Mouse (Mus musculus): ENCODE measurements around the gene Lhx5. TPM values are rescaled to one million over a fixed set of nuclear protein-coding genes. Genes with fewer than 3 reads are reported as not detected.
A peak's percentile ranks its signal among the peaks of the same experiment; 100 is the strongest.

Lhx5 gene
- polyA plus RNA-seq, 1 experiment from 2014 or later = not detected

DNA sequence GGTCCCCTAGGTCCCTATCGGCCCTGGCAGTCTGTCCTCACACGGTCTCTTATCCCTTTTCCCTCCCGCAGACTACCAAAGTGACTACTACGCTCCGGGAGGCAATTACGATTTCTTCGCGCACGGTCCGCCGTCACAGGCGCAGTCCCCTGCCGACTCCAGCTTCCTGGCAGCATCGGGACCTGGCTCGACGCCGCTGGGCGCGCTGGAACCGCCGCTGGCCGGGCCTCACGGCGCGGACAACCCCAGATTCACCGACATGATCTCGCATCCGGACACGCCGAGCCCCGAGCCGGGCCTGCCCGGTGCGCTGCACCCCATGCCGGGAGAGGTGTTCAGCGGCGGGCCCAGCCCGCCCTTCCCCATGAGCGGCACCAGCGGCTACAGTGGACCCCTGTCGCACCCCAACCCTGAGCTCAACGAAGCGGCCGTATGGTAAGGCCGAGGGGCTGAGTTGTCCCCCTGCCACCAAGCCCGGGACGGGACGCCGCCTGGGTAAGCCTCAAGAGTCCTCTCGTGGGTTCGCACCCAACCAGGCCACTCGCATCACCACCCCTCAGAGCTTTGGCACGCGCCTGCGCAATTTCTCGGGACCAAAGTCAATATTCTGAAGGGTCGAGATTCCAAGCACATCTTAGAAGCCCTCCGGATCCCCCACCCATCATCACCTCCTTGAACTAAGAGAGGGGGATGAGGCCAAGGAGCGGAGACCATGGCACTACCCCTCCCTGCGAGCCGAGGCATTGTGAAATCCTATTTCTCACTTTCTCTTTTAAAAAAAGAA lies 8.6 kb downstream of the Lhx5 start:
- Histone ChIP-seq H3K4me1 (replicated peaks; ENCODE audit: insufficient read depth, low read length) (peaks cover 8% of the 10 kb centered on the region; the same call in 1 of the 2 replicates), H3K9ac (ENCODE audit: low read depth, low read length) (no peak overlapping the region), H3K27ac (no peak overlapping the region), H3K36me3 (ENCODE audit: insufficient read depth, low read length) (no peaks in the 10 kb centered on the region), H3K27me3 (ENCODE audit: insufficient read depth, low read length) (peaks cover 59% of the 10 kb centered on the region), H3K4me3 (replicated peaks; ENCODE audit: low read depth, low read length) (peak overlapping the region; percentile 23), H3K4me2 (ENCODE audit: low read length) (peak overlapping the region; percentile 50), H3K9me3 (replicated peaks; ENCODE audit: low read length) (no peaks in the 10 kb centered on the region)
- no peak for DNase-seq (ENCODE audit: low spot score)
- 1% methylated on average over 61 of the region's 61 CpGs for WGBS
- ATAC-seq (replicated peaks; ENCODE audit: low FRiP score, low read depth) = no peak; the same call in 1 of the 2 replicates
- TF ChIP-seq CTCF (IDR thresholded peaks at IDR 0.05; ENCODE audit: low read depth) = no peak

- DNase-seq (ENCODE audit: low spot score) = peak; percentile 91
- WGBS = 7% methylated on average over 11 of the region's 14 CpGs
- peak; percentile 51; the same call in 1 of the 2 replicates for ATAC-seq (replicated peaks; ENCODE audit: low FRiP score, low read depth)
- H3K4me3 ChIP-seq (replicated peaks; ENCODE audit: low read depth, low read length) = peak overlapping the region; percentile 23
- peaks cover 8% of the 10 kb centered on the region; the same call in 1 of the 2 replicates for H3K4me1 ChIP-seq (replicated peaks; ENCODE audit: insufficient read depth, low read length)
- peak overlapping the region; percentile 50 for H3K4me2 ChIP-seq (ENCODE audit: low read length)
- H3K27ac ChIP-seq = no peak overlapping the region
- peaks cover 53% of the 10 kb centered on the region for H3K27me3 ChIP-seq (ENCODE audit: insufficient read depth, low read length)
- no peak overlapping the region for H3K9ac ChIP-seq (ENCODE audit: low read depth, low read length)
- no peaks in the 10 kb centered on the region for H3K36me3 ChIP-seq (ENCODE audit: insufficient read depth, low read length)
- TF ChIP-seq CTCF (IDR thresholded peaks at IDR 0.05; ENCODE audit: low read depth) = peak; percentile 87
- no peaks in the 10 kb centered on the region for H3K9me3 ChIP-seq (replicated peaks; ENCODE audit: low read length)
Observed at GRCm38 (mm10) chr5:120440733-120441132, 9.2 kb downstream of the Lhx5 start.

DNA sequence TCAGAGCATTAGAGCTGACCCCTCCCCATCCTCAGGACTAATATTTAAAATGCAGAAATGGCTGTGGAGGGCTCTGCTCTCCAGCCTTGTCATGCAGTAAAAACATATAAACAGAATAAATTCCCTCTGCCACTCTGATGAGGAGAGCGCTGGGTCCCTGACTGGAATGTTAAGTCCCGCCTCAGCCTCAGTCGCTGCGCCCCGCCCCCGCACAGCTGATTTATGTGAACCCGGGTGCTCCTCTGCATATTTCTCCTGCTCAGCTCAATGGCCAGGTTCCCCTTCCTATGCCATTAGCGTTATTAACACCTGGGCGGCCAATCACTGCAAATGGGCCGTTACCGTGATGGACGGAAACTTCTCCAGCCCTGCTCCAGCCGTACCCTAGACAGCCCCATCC lies 15.8 kb downstream of the Lhx5 start:
- no peak for TF ChIP-seq CTCF (IDR thresholded peaks at IDR 0.05; ENCODE audit: low read depth)
- no peak overlapping the region for H3K4me3 ChIP-seq (replicated peaks; ENCODE audit: low read depth, low read length)
- H3K27me3 ChIP-seq (ENCODE audit: insufficient read depth, low read length) = 0 out of 2 replicates have a peak, but pooled peaks cover 5% of the 10 kb centered on the region
- WGBS = 20% methylated on average over 13 of the region's 13 CpGs
- H3K9ac ChIP-seq (ENCODE audit: low read depth, low read length) = no peak overlapping the region
- DNase-seq (ENCODE audit: low spot score) = no peak
- H3K4me2 ChIP-seq (ENCODE audit: low read length) = no peak overlapping the region
- ATAC-seq (replicated peaks; ENCODE audit: low FRiP score, low read depth) = no peak
- no peaks in the 10 kb centered on the region for H3K4me1 ChIP-seq (replicated peaks; ENCODE audit: insufficient read depth, low read length)
- no peak overlapping the region for H3K27ac ChIP-seq
- no peaks in the 10 kb centered on the region for H3K9me3 ChIP-seq (replicated peaks; ENCODE audit: low read length)
- H3K36me3 ChIP-seq (ENCODE audit: insufficient read depth, low read length) = no peaks in the 10 kb centered on the region

DNA sequence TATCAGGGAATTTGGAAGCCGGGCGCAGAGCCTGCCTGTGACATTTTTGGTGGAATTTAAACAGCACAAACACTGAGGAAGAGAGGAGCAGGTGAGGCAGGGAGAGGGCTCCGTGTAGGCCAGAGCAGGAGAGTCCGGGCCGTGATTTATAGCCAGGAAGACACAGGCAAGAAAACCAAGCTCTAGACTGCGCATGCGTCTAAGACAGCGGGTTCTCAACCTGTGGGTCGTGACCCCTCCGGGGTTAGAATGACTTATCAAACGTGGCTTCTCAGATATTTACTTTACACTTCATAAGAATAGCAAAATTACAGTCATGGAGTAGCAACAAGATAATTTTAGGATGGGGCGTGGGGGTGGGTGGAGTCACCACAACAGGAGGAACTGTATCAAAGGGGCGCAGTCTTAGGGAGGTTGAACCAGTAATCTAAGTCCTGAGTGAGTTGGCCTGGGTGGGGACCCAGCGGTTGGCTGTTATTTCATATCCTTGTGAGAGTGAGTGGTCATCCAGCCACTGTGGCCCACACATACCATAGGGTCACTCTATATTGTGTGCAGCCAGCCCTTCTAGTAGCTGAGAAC lies 23.3 kb downstream of the Lhx5 start:
- no peak overlapping the region for H3K4me3 ChIP-seq (replicated peaks; ENCODE audit: low read depth, low read length)

DNA sequence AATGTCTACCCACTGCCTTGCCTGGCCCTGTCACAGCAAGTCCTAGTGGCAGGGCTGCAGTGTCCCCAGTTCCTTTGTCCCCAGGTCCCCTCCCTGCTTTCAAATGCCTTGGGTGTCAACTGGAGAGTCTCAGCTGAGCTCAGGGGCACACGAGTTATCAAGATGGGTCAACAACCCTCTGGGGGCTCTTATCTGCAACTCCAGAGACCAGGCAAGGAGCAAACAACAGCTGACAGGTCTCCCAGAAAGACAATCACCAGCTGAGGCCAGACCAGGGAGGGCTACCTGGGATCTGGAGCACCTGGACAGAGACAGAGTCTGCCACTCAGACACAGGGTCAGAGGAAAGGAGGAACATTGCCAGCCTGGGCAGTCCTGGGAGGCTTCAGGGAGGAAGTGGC lies 24.8 kb downstream of the Lhx5 start:
- H3K9ac ChIP-seq (ENCODE audit: low read depth, low read length) = no peak overlapping the region
- no peak for DNase-seq (ENCODE audit: low spot score)
- no peaks in the 10 kb centered on the region for H3K4me1 ChIP-seq (replicated peaks; ENCODE audit: insufficient read depth, low read length)
- H3K4me3 ChIP-seq (replicated peaks; ENCODE audit: low read depth, low read length) = no peak overlapping the region
- H3K27ac ChIP-seq = no peak overlapping the region
- no peak for TF ChIP-seq CTCF (IDR thresholded peaks at IDR 0.05; ENCODE audit: low read depth)
- 29% methylated on average over 1 of the region's 1 CpGs for WGBS
- no peaks in the 10 kb centered on the region for H3K9me3 ChIP-seq (replicated peaks; ENCODE audit: low read length)
- H3K4me2 ChIP-seq (ENCODE audit: low read length) = no peak overlapping the region
- no peak for ATAC-seq (replicated peaks; ENCODE audit: low FRiP score, low read depth)
- H3K36me3 ChIP-seq (ENCODE audit: insufficient read depth, low read length) = no peaks in the 10 kb centered on the region
- H3K27me3 ChIP-seq (ENCODE audit: insufficient read depth, low read length) = no peaks in the 10 kb centered on the region

More for the DNA sequence above, 23.3 kb downstream of the Lhx5 start:
- no peak for DNase-seq (ENCODE audit: low spot score)
- Histone ChIP-seq H3K36me3 (ENCODE audit: insufficient read depth, low read length) (no peaks in the 10 kb centered on the region), H3K4me1 (replicated peaks; ENCODE audit: insufficient read depth, low read length) (no peaks in the 10 kb centered on the region), H3K4me2 (ENCODE audit: low read length) (peak overlapping the region; percentile 14; the same call in 1 of the 2 replicates), H3K9me3 (replicated peaks; ENCODE audit: low read length) (no peaks in the 10 kb centered on the region), H3K27me3 (ENCODE audit: insufficient read depth, low read length) (no peaks in the 10 kb centered on the region), H3K27ac (no peak overlapping the region), H3K9ac (ENCODE audit: low read depth, low read length) (no peak overlapping the region)
- no peak for TF ChIP-seq CTCF (IDR thresholded peaks at IDR 0.05; ENCODE audit: low read depth)
- ATAC-seq (replicated peaks; ENCODE audit: low FRiP score, low read depth) = no peak
- 23% methylated on average over 14 of the region's 14 CpGs for WGBS

DNA sequence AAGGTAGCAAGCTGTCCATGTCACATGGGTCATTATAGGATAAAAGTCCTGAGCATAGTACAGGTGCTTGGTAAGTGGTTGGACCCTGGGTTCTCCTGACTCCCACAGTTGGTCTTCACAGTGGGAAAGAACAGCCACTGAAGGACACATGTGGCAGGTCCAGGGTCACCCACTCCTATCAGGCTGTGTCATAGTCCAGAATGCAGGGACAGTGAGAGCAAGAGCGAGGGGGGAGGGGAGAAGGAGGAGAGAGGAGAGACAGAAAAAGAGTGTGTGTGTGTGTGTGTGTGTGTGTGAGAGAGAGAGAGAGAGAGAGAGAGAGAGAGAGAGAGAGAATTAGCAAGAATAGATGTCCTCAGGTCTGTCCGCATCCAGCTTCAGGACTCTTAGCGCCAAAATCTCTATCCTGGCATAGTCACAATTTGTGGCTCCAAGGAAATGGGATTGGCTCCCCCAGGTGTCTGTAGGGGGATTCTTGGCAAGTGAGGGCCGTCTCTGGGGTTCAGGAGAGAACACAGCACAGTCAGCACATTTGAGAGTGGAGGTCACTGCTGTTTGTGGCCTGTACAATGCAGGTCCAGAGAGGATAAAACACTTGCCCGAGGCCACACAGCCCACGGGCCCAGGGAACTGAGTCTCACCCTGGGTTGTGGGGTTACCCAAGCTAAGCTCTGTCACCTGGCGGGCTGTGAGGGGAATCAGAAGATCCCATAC lies 25.5 kb downstream of the Lhx5 start:
- H3K9me3 ChIP-seq (replicated peaks; ENCODE audit: low read length) = no peaks in the 10 kb centered on the region
- no peak overlapping the region for H3K4me3 ChIP-seq (replicated peaks; ENCODE audit: low read depth, low read length)
- DNase-seq (ENCODE audit: low spot score) (no peak), ATAC-seq (replicated peaks; ENCODE audit: low FRiP score, low read depth) (no peak)
- no peaks in the 10 kb centered on the region for H3K36me3 ChIP-seq (ENCODE audit: insufficient read depth, low read length)
- WGBS = 45% methylated on average over 7 of the region's 7 CpGs
- H3K4me1 ChIP-seq (replicated peaks; ENCODE audit: insufficient read depth, low read length) = no peaks in the 10 kb centered on the region
- TF ChIP-seq CTCF (IDR thresholded peaks at IDR 0.05; ENCODE audit: low read depth) = no peak
- H3K9ac ChIP-seq (ENCODE audit: low read depth, low read length) = no peak overlapping the region
- H3K27ac ChIP-seq = no peak overlapping the region
- no peak overlapping the region for H3K4me2 ChIP-seq (ENCODE audit: low read length)
- no peaks in the 10 kb centered on the region for H3K27me3 ChIP-seq (ENCODE audit: insufficient read depth, low read length)

All from kidney, postnatal 0 days (tissue).